Mouse (Mus musculus) thymus, postnatal 4 days (tissue): ENCODE results near the gene Trdn.

ENCODE experiments used
- DNase-seq: peaks from one replicate; pipeline ENCODE4 v3.0.0; 2021

The Trdn gene

GRCm38 (mm10) chr10:33375474-33376029, 295.2 kb downstream of the Trdn start:
- no peak for DNase-seq
